Mouse (Mus musculus) ES-E14 (cell line): ENCODE measurements around the gene Ankrd65.

ENCODE experiments used
- HCFC1 ChIP-seq: IDR thresholded peaks from 2 replicates; pipeline ENCODE4 v1.6.1; 2012; ENCODE audit warnings: low read length, inconsistent platforms, borderline replicate concordance; ENCODE audit not compliant: insufficient read depth
- ZNF384 ChIP-seq: IDR thresholded peaks from 2 replicates; pipeline ENCODE4 v1.6.1; 2012; ENCODE audit warnings: low read depth, low read length, inconsistent platforms

DNA sequence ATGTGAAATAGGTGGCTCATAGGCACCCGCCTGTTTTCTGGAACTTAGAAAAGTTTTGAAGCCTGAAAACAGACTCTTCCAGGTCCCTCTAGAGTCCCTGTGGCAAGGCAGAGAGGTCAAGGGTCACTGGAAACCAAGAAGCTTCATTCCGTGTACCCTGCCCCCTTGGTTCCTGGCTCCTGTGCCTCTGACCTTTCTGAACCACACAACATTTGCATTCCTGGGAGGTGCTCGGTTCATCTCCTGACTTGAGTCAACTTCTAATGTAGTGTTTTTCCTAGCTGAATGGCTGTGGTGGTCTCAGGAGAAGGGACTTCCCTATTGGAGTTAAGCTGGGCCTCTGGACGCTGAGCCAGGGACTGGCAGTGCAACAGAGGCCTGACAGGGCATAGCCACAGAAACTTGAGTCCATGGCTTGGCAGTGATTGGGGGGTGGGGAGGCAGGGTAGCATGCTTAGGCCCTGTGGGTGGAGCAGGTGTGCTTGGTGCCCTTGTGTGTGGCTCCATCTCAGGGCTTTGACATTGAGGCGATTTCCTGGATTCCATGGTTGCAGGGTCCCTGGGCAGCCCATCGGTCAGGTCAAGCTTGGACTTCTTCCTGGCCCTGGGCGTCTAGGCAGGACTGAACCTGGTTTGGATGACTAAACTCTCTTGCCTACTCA is 58.3 kb downstream of the Ankrd65 start:
- TF ChIP-seq HCFC1 (no peak), ZNF384 (no peak)
